Mouse (Mus musculus): ENCODE measurements at regions not wholly inside any gene's neighbourhood (a gene's known extent, or its start where the extent isn't known, plus 50 kb on each side); places are given as distances from the start of the nearest gene placed in this dataset.
A peak's percentile ranks its signal among the peaks of the same experiment; 100 is the strongest.

DNA sequence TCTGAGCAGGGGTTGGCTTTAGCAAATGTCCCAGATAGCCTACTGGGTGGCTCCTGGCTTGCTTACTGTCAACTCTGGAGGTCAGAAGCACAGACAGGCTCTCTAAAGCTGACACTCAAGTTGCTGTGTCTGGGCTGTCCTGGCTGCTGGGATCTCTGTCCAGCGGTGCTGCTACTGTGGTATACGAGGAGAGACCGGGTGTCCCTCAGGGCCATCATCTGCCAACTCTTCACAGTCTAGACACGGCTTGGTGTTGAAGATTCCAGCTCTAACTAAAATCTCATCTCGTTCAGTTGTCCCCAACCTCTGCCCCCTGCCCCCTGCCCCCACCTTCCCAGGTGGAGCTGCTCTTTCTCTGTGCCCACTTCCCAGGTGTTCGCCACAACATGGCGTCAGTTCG is 577.1 kb upstream of the Gm19410 start:
- no peak for DNase-seq (ENCODE audit: low spot score)

DNA sequence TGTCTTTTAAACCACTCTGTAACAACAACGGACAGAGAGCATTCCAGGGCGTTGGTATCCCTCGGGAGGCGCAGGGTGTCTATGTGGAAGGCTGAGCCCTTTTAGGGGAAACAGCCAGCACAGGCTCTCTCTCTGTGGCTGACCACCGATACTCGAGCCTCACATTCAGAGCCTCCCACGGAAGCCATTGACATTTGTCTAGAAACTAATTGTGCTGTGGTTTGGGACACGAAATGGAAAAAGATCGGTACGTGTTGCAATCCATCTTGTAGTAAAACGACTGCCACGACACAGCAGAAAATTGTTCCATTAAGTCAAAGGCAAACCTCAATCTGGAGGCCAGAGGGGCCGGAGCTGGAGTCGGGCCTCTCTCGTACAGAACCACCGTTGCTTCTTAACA is 575.9 kb upstream of the Gm19410 start:
- no peak for DNase-seq (ENCODE audit: low spot score)

DNA sequence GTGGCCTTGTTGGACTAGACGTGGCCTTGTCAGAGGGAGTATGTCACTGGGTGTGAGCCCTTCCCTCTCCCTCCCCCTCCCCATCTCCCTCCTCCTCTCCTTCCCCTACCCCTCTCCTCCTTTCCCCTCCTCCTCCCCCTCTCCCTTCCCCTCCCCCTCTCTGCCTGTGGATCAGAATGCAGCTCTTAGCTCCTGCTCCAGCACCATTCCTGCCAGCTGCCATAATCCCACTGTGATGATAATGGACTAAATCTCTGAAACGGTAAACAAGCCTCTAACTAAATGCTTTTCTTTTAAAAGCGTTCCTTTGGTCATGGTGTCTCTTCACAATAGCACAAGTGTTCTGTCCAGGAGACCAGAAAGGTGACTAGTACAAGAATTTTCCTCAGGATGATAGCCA is 573.1 kb upstream of the Gm19410 start:
- no peak for DNase-seq (ENCODE audit: low spot score)

GRCm38 (mm10) chr8:35193771-35194170 is 571.8 kb upstream of the Gm19410 start:
- DNase-seq (ENCODE audit: low spot score), result peak; percentile 41

DNA sequence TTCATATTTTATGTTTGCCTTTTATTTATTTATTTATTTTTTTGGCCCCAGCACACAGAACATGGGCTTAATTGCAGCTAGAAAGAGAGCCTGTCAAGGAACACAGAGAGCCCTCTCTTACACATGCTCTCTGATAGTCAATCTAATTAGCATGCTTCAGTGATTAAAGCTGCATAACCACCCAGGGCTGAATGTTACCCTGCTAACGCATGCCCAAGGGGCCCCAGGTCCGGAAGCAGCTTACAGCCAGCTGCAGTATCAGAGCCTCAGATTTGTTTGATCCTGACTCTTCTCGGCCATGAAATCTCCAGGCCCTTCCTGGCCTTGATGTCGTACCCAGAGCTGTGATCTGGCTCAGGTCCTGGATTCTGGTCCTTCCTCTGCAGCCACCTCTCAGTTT is 569.4 kb upstream of the Gm19410 start:
- DNase-seq (ENCODE audit: low spot score), result no peak

DNA sequence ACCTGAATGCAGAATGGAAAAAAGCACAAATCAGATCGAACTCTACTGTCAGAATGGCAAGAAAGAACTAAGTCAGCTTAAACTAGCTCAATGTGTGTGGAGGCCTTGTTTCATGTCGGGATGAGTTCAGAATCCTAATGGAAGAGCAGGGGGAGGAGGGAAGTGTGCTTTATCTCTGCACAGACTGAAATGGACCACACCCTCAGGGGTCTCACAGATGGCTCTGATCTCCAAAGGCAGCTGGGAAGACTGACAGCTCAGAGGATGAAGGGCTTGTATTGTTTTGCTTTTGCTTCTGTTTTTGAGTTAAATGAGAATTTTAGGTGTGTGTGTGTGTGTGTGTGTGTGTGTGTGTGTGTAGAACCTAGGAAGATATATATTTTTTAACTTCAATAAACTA is 566.8 kb upstream of the Gm19410 start:
- no peak for DNase-seq (ENCODE audit: low spot score)

DNA sequence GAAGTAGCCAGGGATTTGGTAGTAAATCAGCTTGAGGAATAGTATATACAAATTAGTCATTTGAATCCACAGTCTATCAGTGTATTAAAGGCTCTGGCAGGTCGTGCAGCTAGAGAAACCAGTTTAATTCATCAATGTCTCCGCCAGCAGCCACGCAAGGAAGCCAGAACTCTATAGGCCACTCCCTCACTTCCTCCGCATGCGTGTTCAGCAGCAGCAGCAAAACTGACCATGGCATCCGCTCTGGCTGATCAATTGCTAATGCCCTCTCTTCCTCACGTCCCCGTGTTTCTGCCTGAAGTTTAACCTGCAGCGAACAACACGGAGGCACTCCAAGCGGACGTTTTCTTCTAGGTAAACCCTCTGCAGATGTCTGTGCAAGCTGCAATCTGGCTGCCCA is 564.2 kb upstream of the Gm19410 start:
- DNase-seq (ENCODE audit: low spot score), result no peak

- DNase-seq (ENCODE audit: low spot score), result no peak
These were observed 560.6 kb upstream of the Gm19410 start for GRCm38 (mm10) chr8:35204971-35205370.

- DNase-seq (ENCODE audit: low spot score), result peak; percentile 44
These were observed 560.1 kb upstream of the Gm19410 start for GRCm38 (mm10) chr8:35205536-35205935.

- no peak for DNase-seq (ENCODE audit: low spot score)
These were observed 559.3 kb upstream of the Gm19410 start for GRCm38 (mm10) chr8:35206271-35206670.

GRCm38 (mm10) chr8:35208357-35208756 is 557.2 kb upstream of the Gm19410 start:
- no peak for DNase-seq (ENCODE audit: low spot score)

DNA sequence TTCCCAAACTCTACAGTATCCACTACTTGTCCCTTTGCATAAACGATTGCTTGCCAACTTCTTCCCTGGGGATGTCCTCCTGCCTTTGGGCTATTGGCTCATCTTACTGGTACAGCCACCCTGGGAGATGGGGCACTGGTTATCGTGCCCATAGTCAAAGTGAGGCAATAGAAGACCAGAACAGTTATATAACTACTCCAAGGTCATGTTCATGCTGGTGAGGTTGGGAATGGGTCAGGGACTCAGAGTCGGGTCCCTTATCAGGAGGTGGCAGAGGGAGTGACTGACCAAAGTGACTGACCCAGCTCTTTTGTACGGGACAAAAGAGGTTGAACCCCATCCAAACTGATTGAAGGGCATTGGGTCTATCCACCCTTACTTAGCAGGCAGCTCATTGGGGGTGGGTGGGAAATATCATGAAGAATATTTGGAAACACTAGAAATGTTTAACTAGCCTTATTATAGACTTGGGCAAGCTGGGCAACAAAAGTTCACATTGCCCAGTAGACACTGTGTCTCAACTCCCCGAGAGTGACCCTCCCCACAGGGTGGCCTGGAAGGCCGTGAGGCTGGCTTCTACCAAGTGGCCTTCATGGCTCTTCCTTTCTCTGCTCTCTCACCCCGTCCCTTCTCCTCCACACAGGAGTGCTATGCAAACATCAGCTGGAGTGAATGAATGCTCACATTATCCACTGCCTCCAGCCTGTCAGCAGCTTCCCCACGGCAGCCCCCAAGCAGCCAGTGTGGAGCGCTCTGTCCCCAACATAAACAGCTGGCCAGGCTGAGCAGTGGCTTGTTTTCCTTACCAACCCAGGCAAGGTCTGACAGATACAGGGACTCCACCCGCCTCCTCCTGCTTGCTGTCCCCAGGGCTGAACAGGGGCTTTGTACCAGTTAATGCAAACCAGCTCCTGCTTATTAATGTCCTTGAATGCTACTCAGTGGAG is 553.8 kb upstream of the Gm19410 start:
- DNase-seq (ENCODE audit: low spot score), result no peak

- no peak for DNase-seq (ENCODE audit: low spot score)
These were observed 552.1 kb upstream of the Gm19410 start for GRCm38 (mm10) chr8:35213515-35213914.

GRCm38 (mm10) chr8:35217604-35218003 is 548.0 kb upstream of the Gm19410 start:
- no peak for DNase-seq (ENCODE audit: low spot score)

- no peak for DNase-seq (ENCODE audit: low spot score)
These were observed 547.3 kb upstream of the Gm19410 start for GRCm38 (mm10) chr8:35218327-35218726.

GRCm38 (mm10) chr8:35224053-35224924 is 541.3 kb upstream of the Gm19410 start:
- DNase-seq (ENCODE audit: low spot score), result no peak

- no peak for DNase-seq (ENCODE audit: low spot score)
These were observed 540.7 kb upstream of the Gm19410 start for GRCm38 (mm10) chr8:35224925-35225244.

- DNase-seq (ENCODE audit: low spot score), result no peak
These were observed 538.5 kb upstream of the Gm19410 start for GRCm38 (mm10) chr8:35227079-35227478.

DNA sequence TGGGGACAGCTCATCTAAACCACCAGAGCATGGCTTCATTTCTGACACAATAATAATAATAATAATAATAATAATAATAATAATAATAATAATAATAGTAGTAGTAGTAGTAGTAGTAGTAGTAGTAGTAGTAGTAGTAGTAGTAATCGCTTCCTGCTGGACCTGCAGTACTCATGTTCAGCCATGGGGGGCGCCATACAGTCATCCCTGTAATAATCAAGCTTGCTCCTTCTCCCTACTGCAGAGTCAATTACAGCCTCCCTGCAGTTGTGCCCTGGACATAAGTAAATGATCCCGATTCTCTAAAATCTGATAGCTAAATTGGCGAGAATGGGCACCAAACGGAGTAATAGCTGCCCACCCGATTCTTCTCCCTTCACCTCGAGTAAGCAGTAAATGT is 537.1 kb upstream of the Gm19410 start:
- DNase-seq (ENCODE audit: low spot score), result no peak

GRCm38 (mm10) chr8:35233520-35234186 is 531.9 kb upstream of the Gm19410 start:
- no peak for DNase-seq (ENCODE audit: low spot score)

DNA sequence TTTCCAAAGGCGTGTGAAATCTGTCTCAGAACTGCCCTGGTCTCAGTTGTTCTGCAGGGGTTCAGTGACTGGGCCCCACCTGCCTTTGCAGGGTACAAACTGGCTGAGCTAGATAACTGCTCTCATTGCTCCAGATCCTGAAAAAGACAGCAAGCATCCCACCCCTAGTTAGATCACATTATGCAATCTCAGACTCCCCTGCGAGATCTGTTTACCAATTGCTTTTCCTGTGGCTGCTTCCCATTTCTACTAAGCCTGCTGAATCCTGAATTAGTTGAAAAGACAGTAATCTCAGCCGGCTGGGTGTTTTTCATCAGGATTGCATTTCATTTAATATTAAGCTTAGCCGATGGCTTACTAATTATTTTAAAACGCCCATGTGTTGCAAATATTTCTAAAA is 531.2 kb upstream of the Gm19410 start:
- DNase-seq (ENCODE audit: low spot score), result no peak

DNA sequence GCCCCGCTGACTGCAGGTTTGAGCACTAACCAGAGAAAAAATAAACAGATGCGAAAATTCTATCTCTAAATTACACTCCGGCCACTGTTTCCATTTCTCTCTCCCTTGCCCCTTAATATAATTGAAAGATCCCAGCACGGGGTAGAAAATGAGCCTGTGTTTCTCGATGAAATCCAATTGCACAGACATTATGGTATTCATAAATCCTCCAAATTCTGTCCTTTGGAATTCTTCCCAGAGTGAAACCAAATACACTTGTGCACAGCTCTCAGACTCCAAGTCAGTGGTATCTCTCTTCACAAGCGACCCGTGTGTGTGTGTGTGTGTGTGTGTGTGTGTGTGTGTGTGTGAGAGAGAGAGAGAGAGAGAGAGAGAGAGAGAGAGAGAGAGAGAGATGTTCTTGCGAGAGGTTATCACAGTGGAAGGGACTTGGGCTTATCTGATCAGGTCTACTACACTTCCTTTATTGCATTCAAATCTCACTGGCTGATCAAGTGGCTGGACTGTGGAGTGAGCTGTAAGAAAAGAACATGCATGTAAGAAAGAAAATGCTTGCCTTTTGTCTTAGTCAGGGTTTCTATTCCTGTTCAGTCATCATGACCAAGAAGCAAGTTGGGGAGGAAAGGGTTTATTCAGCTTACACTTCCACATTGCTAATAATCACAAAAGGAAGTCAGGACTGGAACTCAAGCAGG is 529.6 kb upstream of the Gm19410 start:
- no peak for DNase-seq (ENCODE audit: low spot score)

Data from ovary, postnatal 14 days (tissue).